Mouse (Mus musculus): Measurements from ENCODE around the gene Kmt5c. TPM values are rescaled to one million over a fixed set of nuclear protein-coding genes. Genes with fewer than 3 reads are reported as not detected.

The Kmt5c gene
- polyA plus RNA-seq, 1 experiment from 2014 or later = 58.5 TPM

DNA sequence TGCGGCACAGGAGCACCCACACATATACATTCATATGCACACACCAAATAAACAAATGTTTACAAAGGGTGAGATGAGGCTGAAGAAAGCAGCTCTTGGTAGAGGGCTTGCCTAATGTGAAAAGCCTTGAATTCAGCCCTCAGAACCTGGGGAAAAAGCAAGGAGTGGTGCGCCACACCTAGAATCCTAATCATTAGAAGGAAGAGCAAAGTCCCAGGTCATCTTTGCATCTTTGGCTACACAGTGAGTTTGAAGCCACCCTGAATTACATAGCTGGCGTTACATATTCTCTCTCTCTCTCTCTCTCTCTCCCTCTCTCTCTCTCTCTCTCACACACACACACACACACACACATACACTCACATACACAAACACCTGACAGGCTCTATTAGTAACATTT lies 20.6 kb upstream of the Kmt5c start:
- no peak overlapping the region for H3K27ac ChIP-seq (ENCODE audit: low read length)
- no peak for ATAC-seq
- H3K4me1 ChIP-seq (ENCODE audit: control insufficient read depth, insufficient read depth, low read length) = no peaks in the 10 kb centered on the region
- H3K27me3 ChIP-seq (ENCODE audit: control insufficient read depth, insufficient read depth, low read depth, low read length) = no peaks in the 10 kb centered on the region
- H3K36me3 ChIP-seq (ENCODE audit: control insufficient read depth, insufficient read depth, low read length) = peaks cover 17% of the 10 kb centered on the region
- H3K4me3 ChIP-seq (ENCODE audit: low read depth, low read length) = no peak overlapping the region
- H3K9me3 ChIP-seq (replicated peaks; ENCODE audit: control insufficient read depth, low read length, poor library complexity, severe bottlenecking) = no peaks in the 10 kb centered on the region
- H3K9ac ChIP-seq (ENCODE audit: low read depth, low read length) = no peak overlapping the region
- WGBS = 96% methylated on average over 3 of the region's 3 CpGs
- H3K4me2 ChIP-seq (ENCODE audit: low read length) = no peak overlapping the region

DNA sequence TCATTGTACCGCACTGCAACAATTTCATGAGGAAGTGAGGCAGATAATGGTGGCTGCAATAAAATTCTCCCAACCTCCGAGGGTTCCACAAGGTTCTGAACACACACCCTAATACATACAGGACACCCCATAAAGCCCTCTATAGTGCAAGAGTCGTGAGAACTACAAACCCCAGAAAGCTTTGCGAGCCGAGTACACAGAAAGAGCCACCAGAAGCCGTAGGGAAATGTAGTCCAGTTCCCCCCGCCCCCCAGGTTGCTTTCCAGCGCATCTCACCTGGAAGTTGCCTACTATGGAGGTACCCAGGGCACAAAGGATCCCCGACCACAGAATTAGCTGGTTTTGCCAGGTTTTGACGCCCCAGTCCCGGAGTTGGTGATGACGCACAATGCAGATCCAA lies 16.4 kb upstream of the Kmt5c start:
- Histone ChIP-seq H3K9ac (ENCODE audit: low read depth, low read length) (no peak overlapping the region), H3K27ac (ENCODE audit: low read length) (no peak overlapping the region), H3K9me3 (replicated peaks; ENCODE audit: control insufficient read depth, low read length, poor library complexity, severe bottlenecking) (no peaks in the 10 kb centered on the region), H3K4me2 (ENCODE audit: low read length) (peak overlapping the region; percentile 65), H3K27me3 (ENCODE audit: control insufficient read depth, insufficient read depth, low read depth, low read length) (no peaks in the 10 kb centered on the region), H3K4me3 (ENCODE audit: low read depth, low read length) (peak overlapping the region; percentile 32), H3K36me3 (ENCODE audit: control insufficient read depth, insufficient read depth, low read length) (no peaks in the 10 kb centered on the region), H3K4me1 (ENCODE audit: control insufficient read depth, insufficient read depth, low read length) (no peaks in the 10 kb centered on the region)
- 38% methylated on average over 12 of the region's 12 CpGs for WGBS
- peak; percentile 81 for ATAC-seq

DNA sequence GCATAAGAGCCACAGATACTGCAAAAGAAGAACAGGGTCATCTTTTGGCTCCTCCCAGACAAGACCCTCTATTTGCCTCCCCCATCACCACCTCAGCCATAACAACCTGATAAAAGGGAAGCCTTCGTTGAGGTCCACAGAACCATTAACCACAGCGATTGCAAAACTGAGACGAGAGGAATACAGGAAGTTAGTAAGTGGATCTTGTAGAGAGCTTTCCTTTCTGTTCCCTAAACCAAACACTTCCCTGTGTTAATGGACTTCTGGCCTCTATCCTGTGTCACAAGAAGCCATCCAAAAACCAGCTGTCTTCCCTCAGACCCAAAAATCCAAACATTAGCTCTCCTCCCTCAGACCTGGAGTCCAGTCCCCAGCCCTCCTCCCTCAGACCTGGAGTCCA lies 15.6 kb upstream of the Kmt5c start:
- Histone ChIP-seq H3K27ac (ENCODE audit: low read length) (no peak overlapping the region), H3K4me2 (ENCODE audit: low read length) (no peak overlapping the region), H3K4me3 (ENCODE audit: low read depth, low read length) (no peak overlapping the region), H3K9ac (ENCODE audit: low read depth, low read length) (no peak overlapping the region), H3K4me1 (ENCODE audit: control insufficient read depth, insufficient read depth, low read length) (no peaks in the 10 kb centered on the region), H3K36me3 (ENCODE audit: control insufficient read depth, insufficient read depth, low read length) (no peaks in the 10 kb centered on the region), H3K27me3 (ENCODE audit: control insufficient read depth, insufficient read depth, low read depth, low read length) (no peaks in the 10 kb centered on the region), H3K9me3 (replicated peaks; ENCODE audit: control insufficient read depth, low read length, poor library complexity, severe bottlenecking) (no peaks in the 10 kb centered on the region)
- 85% methylated on average over 3 of the region's 3 CpGs for WGBS
- no peak for ATAC-seq

DNA sequence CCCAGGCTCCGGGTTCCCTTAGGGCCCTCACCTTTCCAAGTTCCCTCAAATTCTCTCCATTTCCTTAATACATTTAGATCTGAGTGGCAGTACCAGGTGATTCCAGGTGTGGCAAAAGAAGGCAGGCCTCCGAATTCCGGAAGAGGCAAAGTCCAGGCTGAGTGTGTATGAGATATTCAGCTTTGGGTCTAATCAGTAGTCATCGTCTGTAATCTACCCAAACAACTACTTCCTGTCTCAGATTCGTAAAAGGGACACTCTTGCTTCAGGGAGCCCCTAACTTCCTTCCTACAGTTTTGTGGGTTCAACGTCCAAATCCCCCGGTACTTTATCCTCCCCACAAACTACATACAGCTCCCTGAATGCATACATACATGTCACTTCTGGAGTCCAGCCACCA lies 14.7 kb upstream of the Kmt5c start, which contains the start of gene Tmem150b:
Gene Tmem150b, minus strand, starts transcription at position 81 of the 400 bp plus-strand sequence.
- Histone ChIP-seq H3K9ac (ENCODE audit: low read depth, low read length) (no peak within 1 kb of the TSS), H3K4me3 (ENCODE audit: low read depth, low read length) (no peak within 1 kb of the TSS), H3K27me3 (ENCODE audit: control insufficient read depth, insufficient read depth, low read depth, low read length) (no peaks in the 10 kb centered on the region), H3K36me3 (ENCODE audit: control insufficient read depth, insufficient read depth, low read length) (no peaks in the 10 kb centered on the region), H3K27ac (ENCODE audit: low read length) (no peak within 1 kb of the TSS), H3K4me1 (ENCODE audit: control insufficient read depth, insufficient read depth, low read length) (no peaks in the 10 kb centered on the region), H3K4me2 (ENCODE audit: low read length) (no peak within 1 kb of the TSS), H3K9me3 (replicated peaks; ENCODE audit: control insufficient read depth, low read length, poor library complexity, severe bottlenecking) (no peaks in the 10 kb centered on the region)
- 83% methylated on average over 7 of the region's 7 CpGs for WGBS
- ATAC-seq = no peak

DNA sequence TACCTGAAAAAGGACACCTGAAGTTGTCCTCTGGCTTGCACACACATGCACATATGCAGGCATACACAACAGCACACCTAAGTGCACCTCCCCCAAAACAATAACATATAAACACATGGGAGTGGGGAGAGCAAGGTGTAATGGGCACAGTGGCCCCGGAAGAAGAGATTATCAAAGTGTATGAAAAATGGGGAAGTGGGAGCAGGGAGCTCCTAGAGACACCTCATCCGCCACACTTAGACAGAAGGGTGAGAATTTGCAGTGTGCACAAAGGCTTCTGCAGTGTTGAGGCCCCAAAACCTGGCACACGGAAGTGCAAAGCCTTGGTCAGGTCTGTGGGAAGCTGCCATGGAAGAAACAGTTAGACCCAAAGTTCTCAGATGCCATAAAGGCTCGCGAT lies 8.8 kb upstream of the Kmt5c start:
- H3K27ac ChIP-seq (ENCODE audit: low read length) = no peak overlapping the region
- ATAC-seq = no peak
- H3K27me3 ChIP-seq (ENCODE audit: control insufficient read depth, insufficient read depth, low read depth, low read length) = no peaks in the 10 kb centered on the region
- H3K4me1 ChIP-seq (ENCODE audit: control insufficient read depth, insufficient read depth, low read length) = no peaks in the 10 kb centered on the region
- H3K4me2 ChIP-seq (ENCODE audit: low read length) = no peak overlapping the region
- H3K4me3 ChIP-seq (ENCODE audit: low read depth, low read length) = no peak overlapping the region
- H3K9me3 ChIP-seq (replicated peaks; ENCODE audit: control insufficient read depth, low read length, poor library complexity, severe bottlenecking) = no peaks in the 10 kb centered on the region
- no peak overlapping the region for H3K9ac ChIP-seq (ENCODE audit: low read depth, low read length)
- H3K36me3 ChIP-seq (ENCODE audit: control insufficient read depth, insufficient read depth, low read length) = no peaks in the 10 kb centered on the region
- 85% methylated on average over 5 of the region's 5 CpGs for WGBS

DNA sequence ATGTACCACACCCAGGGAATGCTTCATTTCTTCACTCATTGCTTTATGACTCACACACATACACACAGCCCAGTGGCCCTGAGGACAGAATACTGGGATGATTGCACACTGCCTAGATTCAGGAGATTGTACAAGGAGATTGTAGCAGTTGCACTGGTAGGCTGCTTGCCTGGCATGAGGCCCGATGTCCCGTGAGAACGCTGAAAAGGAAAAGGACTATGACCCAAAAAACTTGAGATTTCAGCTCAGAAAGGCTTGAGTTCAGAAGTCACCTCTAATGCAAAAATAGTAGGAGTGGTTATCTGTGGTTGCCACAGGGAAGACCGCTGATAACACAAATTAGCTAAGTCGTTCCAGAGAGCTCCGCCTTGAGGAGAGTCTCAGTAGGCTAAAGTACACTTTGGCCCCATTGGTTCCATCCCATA lies 6.9 kb upstream of the Kmt5c start:
- H3K27ac ChIP-seq (ENCODE audit: low read length) = no peak overlapping the region
- WGBS = 74% methylated on average over 6 of the region's 6 CpGs
- H3K4me2 ChIP-seq (ENCODE audit: low read length) = no peak overlapping the region
- H3K4me1 ChIP-seq (ENCODE audit: control insufficient read depth, insufficient read depth, low read length) = no peaks in the 10 kb centered on the region
- no peaks in the 10 kb centered on the region for H3K36me3 ChIP-seq (ENCODE audit: control insufficient read depth, insufficient read depth, low read length)
- no peaks in the 10 kb centered on the region for H3K27me3 ChIP-seq (ENCODE audit: control insufficient read depth, insufficient read depth, low read depth, low read length)
- H3K4me3 ChIP-seq (ENCODE audit: low read depth, low read length) = no peak overlapping the region
- H3K9ac ChIP-seq (ENCODE audit: low read depth, low read length) = no peak overlapping the region
- no peak for ATAC-seq
- H3K9me3 ChIP-seq (replicated peaks; ENCODE audit: control insufficient read depth, low read length, poor library complexity, severe bottlenecking) = no peaks in the 10 kb centered on the region

DNA sequence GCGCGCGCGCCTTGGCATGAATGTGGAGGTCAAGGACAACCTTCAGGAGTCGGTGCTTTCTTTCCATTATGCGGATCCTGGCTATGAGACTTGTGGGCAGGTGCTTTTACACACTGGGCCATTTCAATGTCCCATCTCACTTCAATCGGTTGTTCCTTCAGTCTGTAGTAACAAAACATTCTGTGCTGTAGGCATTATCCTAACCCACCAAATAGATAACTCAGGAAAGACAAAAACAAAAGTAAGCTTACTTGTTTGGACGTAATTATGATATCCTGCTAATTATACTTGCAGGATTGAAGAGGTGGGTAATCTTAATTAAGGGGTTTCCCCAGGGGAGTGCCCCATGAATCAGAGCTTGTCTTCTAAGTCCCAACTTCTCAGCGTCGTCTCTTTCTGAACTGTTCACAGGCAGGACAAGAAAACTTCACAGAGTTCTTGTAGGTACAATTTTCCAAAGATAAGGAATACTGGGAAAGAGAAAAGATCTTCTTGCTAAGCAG lies 823 bp upstream of the Kmt5c start:
- no peak for ATAC-seq
- peaks cover 26% of the 10 kb centered on the region for H3K4me1 ChIP-seq (ENCODE audit: control insufficient read depth, insufficient read depth, low read length)
- H3K27ac ChIP-seq (ENCODE audit: low read length) = peak overlapping the region; percentile 78
- 41% methylated on average over 10 of the region's 10 CpGs for WGBS
- peak overlapping the region; percentile 28; the same call in 1 of the 2 replicates for H3K9ac ChIP-seq (ENCODE audit: low read depth, low read length)
- no peaks in the 10 kb centered on the region for H3K36me3 ChIP-seq (ENCODE audit: control insufficient read depth, insufficient read depth, low read length)
- no peaks in the 10 kb centered on the region for H3K9me3 ChIP-seq (replicated peaks; ENCODE audit: control insufficient read depth, low read length, poor library complexity, severe bottlenecking)
- peak overlapping the region; percentile 54 for H3K4me2 ChIP-seq (ENCODE audit: low read length)
- H3K27me3 ChIP-seq (ENCODE audit: control insufficient read depth, insufficient read depth, low read depth, low read length) = no peaks in the 10 kb centered on the region
- H3K4me3 ChIP-seq (ENCODE audit: low read depth, low read length) = peak overlapping the region; percentile 35

DNA sequence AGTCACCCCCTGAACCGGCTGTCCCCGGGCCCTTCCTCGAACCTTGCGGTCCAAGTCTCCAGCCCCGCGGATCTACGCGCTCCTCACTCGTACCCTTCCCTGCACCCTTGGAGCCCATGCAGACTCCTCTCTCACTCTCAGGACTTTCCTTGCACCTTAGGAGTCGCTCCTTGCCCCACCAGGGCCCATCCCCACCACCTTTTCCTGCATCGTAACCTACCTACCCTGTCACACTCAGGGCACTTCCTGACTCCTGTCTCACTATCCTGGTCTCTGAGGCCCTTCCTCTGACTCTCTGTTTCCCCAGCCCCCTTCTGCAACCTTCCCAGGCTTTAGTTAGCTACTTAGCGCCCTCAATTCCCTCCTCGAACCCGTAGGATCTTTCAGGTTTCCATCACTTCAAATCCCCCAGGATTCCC lies 403 bp downstream of the Kmt5c start:
- Histone ChIP-seq H3K4me2 (ENCODE audit: low read length) (peak overlapping the region; percentile 71), H3K27me3 (ENCODE audit: control insufficient read depth, insufficient read depth, low read depth, low read length) (no peaks in the 10 kb centered on the region), H3K4me3 (ENCODE audit: low read depth, low read length) (peak overlapping the region; percentile 59), H3K27ac (ENCODE audit: low read length) (peak overlapping the region; percentile 94), H3K9ac (ENCODE audit: low read depth, low read length) (peak overlapping the region; percentile 83), H3K36me3 (ENCODE audit: control insufficient read depth, insufficient read depth, low read length) (no peaks in the 10 kb centered on the region), H3K9me3 (replicated peaks; ENCODE audit: control insufficient read depth, low read length, poor library complexity, severe bottlenecking) (no peaks in the 10 kb centered on the region), H3K4me1 (ENCODE audit: control insufficient read depth, insufficient read depth, low read length) (peaks cover 26% of the 10 kb centered on the region)
- 0% methylated on average over 14 of the region's 14 CpGs for WGBS
- peak; percentile 47 for ATAC-seq

DNA sequence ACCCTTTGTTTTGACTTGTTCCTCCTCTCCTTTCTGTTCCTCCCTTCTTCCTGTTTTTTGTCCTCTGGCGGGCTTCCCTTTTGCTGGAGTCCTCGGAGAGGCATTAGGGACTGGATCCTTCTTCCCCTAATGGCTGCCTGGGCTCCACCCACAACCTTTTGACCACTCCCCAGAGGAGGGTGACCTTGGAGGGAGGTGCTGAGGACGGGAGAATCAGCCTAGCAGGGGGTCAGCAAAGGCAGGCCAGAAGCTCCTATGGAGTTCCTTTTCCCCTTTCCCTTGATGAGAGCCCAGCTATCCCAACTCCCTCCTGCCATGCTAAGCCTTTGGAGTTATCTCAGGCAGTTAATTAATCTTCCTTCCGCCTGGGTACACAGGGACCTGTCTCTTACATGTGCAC lies 1.2 kb downstream of the Kmt5c start:
- H3K9me3 ChIP-seq (replicated peaks; ENCODE audit: control insufficient read depth, low read length, poor library complexity, severe bottlenecking) = no peaks in the 10 kb centered on the region
- no peak for ATAC-seq
- H3K9ac ChIP-seq (ENCODE audit: low read depth, low read length) = peak overlapping the region; percentile 83
- no peaks in the 10 kb centered on the region for H3K27me3 ChIP-seq (ENCODE audit: control insufficient read depth, insufficient read depth, low read depth, low read length)
- WGBS = 4% methylated on average over 4 of the region's 4 CpGs
- peaks cover 26% of the 10 kb centered on the region for H3K4me1 ChIP-seq (ENCODE audit: control insufficient read depth, insufficient read depth, low read length)
- peak overlapping the region; percentile 59 for H3K4me3 ChIP-seq (ENCODE audit: low read depth, low read length)
- H3K4me2 ChIP-seq (ENCODE audit: low read length) = peak overlapping the region; percentile 71
- peaks cover 3% of the 10 kb centered on the region for H3K36me3 ChIP-seq (ENCODE audit: control insufficient read depth, insufficient read depth, low read length)
- peak overlapping the region; percentile 94 for H3K27ac ChIP-seq (ENCODE audit: low read length)
